Mouse (Mus musculus) gastrocnemius, postnatal 4 days (tissue): ENCODE data around the gene Clcf1. TPM values are rescaled to one million over a fixed set of nuclear protein-coding genes. Genes with fewer than 3 reads are reported as not detected.
"Not testable (repeated sequence)": the region's sequence is repeated elsewhere in the genome, so short reads cannot be mapped to it uniquely, and the experiment has no call there.

ENCODE experiments used
- DNase-seq, 2 experiments: peaks; one replicate each; pipeline ENCODE4 v3.0.0; 2021 to 2022; ENCODE audit warnings: low spot score in 2 of 2, mixed read lengths in 2 of 2
- microRNA-seq: library from miRNA; unstranded; fragments of <30 nt; microRNA quantifications from one replicate; pipeline ENCODE4 v1.2.0, GENCODE M21; 2021
- total RNA-seq, 2 experiments: library from RNA; stranded (reverse); gene quantifications; 2 replicates each; pipeline ENCODE4 v1.2.3; 2021

Gene Clcf1
- total RNA-seq, 2 experiments from 2014 or later: 1.6 to 2.7 TPM

DNA sequence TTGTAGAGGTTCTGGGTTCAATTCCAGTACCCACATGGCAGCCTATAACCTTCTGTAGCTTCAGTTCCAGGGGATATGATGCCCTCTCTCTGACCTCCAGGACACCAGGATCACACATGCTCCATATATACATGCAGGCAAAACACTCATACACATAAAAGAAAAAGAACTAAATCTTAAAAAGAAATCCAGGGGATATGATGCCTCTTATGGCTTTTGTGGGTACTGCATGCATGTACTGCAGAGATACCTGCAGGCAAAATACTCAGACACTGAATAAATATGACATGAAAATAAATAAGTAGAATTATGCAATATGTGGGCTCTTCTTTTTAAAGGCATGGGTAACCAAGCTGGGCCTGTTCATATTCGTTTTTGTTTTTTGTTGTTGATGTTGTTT, 33.0 kb downstream of the Clcf1 start:
- no peak for DNase-seq

DNA sequence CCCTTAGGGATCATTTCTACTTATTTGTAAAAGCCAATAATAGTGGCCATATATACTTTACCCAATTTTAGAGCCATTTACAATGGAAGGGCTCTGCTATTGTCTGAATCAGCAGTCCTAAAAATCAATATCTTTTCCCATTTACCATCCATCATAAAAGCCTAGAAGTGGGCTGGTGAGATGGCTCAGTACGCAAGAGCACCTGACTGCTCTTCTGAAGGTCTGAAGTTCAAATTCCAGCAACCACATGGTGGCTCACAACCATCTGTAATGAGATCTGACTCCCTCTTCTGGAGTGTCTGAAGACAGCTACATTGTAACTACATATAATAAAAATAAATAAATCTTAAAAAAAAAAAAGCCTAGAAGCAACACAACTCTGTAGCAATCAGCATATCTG, 34.6 kb downstream of the Clcf1 start:
- not testable (repeated sequence) for DNase-seq

DNA sequence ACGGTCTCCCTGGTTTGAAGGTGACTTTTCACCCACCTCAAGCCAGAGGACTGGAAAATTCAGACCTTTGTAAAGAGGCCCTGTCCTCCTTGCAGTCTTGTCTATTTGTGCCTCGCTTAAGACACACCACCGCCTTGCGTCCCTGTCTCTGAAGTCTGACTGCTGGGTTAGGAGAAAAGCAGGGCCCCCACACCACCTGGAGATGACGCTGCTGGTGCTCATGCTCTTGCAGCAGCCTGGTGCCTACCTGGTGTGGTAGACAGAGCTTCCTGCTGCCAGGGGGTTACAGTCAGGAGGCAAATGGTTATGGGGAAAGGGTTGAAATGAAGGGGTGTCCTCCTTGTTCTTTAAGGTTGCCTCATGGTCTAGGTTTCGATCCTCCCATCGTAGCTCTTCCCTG, 40.2 kb downstream of the Clcf1 start:
- DNase-seq: no peak

DNA sequence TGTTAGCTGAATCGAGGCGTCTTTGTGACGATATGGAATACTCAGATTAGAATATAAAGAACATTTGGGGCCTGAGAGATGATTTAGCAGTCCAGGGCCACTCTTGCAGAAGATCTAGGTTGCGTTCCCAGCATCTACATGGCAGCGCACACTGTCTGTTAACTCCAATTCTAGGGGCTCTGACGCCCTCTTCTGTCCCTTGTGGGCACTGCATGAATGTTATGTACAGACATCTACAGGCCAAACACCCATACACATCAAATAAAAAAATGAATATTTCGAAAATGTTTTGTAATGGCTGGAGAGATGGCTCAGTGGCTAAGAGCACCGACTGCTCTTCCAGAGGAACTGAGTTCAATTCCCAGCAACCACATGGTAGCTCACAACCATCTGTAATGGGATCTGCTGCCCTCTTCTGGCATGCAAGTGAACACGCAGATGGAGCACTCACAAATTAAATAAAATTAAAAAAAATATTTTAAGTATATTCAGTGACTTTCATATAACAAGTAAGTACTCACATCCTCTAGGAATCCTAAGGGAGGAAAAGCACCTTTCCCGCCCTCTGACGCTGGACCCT, 41.6 kb downstream of the Clcf1 start:
- DNase-seq: no peak

DNA sequence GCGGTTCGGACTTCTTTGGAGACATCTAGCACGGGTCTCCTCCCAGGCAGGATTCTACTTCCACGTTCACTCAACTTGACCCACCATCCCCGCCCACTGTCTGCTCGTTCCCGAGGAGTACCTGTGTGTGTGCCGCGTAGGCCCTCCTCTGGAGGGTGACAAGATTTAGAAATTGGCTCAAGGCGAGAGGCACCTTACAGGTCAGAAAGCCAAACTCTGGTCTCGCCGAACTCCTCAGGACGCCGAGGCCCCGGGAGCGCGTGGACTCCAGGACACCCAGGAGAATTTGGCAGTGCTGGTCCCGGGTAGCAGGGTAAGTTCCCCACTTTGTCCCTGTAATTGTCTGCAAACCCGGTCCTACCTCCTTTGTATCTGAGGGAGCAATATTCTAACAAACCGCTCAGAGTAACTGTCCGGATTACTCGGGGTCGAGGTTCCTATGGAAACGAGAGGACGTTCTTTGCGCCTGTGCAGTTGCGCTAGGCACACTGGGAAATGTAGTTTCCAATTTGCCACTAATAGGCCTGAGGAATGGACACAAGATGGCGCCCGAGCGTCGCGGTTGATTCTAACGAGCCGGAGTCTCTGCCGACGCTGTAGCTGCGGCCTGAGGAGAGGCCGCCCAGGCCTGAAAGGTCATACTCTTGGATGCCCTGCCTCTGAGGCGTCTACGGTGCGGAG, 43.3 kb downstream of the Clcf1 start:
- DNase-seq: peak; percentile 81 to 92

DNA sequence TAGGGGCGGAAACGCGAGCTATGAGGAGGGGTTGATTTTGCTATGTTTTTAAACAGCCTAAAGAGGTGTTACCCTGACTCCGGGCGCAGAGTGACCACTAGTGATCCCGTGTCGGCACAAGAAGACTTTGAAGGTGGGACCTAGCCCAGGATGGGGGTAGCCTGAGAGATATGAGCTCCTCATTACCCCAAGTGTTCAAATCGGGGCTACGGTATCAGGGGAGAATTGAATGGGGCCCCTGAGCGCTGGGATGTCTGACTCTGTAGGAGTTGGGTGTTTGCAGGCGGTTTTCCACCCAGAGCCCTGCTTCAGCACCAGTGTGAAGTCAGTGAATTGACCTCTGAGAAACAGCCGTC, 43.8 kb downstream of the Clcf1 start:
- DNase-seq: no peak

DNA sequence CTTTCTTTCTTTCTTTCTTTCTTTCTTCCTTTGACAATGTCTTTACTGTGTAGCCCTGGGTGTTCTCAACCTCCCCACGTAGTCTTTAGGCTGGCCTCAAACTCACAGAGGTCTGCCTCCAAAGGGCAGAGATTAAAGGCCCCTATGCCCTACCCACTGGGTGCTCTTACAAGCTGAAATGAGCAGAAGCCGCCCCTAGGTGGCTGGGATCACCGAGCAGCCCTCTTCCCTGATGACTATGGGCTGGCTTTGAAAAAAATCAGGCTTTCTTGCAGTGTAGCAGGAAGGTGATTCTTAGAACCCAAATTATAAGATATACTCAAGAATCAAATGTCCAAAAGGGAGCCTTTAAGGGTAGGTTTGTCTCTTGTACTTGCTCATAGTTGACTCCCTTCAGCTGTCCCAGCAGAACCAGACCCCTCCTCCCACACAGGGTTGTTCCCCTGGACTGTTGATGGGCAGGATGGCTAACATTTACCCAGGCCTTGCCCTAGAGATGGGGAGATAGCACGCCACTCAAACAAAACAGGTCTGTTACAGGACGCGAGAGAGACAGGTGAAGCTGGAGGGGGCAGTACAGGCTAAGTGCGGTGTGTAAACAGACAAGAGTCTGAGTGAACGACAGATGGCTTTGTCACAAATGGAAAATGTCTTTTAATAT, 47.1 kb downstream of the Clcf1 start:
- DNase-seq: no peak

DNA sequence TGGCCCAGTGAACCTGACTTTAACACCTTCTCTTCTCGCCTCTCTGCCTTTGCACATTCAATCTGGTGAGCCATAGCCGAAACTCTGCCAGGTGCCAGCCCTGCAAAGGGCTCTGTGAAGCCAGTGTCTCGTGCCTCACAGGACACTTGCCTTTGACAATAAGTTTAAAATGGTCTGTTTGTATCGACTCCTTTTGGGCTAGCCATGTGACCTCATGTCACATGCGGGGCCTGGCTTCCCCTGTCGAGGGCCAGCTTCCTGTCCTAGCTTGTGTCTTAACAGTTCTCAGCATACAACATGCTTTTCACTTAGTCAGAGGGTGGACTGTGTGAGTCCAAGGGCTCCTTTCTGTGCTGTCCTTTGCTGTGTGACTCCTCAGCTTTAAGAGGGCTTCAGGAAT, 48.7 kb downstream of the Clcf1 start:
- DNase-seq: no peak

DNA sequence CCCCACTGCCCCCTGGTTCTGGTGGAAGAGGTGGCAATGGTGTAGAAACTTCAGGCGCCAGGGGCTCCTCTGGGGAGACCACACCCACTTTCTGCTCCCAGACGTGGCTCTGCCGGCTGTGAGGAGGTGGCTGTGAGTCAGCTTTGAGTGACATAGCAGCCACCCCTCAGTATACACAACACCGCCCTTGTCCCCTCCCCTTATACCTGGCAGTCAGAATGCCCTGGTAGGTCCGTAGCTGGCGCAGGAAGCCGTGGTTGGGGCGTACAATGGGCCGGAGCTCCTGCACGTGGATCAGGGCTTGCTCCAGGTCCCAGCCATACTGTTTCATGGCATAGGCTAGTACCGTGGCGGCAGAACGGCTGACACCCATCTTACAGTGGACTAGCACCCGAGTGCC, 49.7 kb downstream of the Clcf1 start:
- no peak for DNase-seq

DNA sequence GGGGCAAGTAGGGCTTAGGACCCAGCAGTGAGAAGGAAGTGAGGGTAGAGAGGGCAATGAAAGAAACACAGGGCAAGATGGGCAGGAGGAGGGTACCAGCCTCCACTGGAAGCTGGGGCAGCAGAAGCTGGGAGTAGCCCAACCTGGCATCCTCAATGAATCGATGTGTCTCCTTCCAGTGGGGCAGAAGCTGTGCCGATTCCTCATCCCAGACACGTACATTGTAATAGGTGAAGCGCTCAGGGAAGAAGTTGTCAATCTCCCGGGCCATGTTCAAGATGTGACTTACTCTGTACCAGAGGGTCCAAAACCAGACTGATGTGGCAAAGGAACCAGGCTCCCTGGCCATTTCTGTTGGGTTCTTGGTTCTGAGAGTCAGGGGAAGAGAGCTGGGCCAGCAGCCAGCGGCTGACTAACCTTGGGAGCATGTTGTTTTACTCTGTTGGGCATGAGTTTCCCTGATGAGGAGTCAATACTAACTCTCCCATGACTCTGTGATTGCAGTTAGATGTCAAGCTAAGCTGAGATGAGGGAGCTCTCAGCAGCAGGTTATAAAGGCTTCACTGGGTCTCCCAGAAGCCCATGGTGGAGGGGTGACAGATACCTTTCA, 50.2 kb downstream of the Clcf1 start:
- no peak for DNase-seq

DNA sequence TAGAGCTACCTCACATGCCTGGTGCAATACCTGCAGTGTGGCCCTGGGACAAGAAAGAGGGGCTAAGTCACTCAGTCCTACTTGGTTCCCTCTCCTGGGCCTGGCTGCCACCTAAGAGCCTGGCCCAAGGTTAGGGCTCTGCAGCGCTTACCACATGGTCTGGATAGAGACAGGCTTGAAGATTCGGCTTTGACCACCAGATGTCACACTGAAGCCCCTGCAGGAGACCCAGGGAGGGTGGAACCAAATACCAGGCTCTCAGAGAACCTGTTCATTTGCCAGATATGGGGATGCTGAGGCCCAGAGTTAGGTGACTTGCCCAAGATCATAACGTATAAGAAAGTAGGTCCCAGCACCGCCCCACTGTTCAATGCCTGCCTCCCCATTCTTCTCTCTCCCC, 51.9 kb downstream of the Clcf1 start:
- DNase-seq: no peak

DNA sequence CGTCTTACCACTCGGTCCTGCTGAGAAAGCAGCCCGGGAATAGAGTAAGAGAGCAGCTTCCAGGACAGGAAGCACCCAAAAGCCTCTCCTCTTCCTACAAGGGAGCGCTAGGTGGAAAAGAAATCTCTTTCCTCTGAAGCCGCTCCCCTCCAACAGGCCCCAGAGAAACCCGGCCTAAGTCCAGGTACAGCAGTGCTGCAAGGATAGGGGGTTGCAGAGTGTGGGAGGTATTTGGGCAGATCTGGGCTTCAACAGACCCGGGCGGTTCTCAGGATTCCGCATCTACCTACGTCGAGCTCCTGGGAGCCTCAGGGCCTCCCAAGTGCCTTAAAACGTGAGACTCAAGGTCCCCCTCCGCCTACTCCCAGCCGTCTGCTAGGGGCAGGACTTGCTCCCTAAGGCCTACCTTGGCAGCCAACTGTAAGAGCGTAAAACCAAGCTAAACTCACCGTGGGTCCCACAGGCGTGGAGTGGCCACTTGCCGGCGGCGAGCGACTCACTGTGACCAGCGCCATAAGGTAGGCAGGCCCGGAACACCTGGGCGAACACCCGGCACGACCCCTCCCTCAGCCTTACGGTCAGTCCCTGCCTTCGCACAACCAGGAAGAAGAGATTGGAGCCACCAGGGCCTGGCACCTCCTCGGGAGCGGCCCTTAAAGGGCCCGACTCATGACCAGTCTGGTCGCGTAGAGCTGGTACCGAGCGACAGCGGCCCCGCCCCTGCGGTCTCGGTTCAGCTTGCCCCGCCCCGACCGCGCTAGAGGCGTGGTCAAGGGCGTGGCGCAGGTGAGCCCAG, 54.7 kb downstream of the Clcf1 start, which contains the start of gene Ssh3:
Ssh3 (minus strand) TSS at position 615 of the 796 bp plus-strand sequence.
- peak in 1 of 2 experiments; percentile 40 for DNase-seq

DNA sequence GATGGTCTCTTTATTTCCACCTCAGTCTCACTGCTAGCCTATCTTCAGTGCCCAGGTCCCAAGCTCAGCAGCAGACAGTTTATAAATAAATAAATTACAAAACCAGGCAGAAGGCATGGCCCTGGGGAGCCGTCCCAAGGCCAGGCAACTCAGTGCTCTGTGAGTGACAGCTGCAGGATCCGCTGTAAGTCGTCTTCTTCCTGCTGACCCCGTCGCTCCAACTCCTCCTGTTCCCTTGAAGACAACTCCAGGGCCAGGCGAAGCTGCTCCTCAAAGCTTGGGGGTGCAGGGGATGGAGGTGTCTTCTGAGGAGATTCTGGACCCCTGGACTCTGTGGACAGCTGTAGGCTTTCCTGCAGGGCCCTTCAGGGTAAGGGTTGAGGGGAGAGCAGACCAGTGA, 56.1 kb downstream of the Clcf1 start:
- DNase-seq: no peak

DNA sequence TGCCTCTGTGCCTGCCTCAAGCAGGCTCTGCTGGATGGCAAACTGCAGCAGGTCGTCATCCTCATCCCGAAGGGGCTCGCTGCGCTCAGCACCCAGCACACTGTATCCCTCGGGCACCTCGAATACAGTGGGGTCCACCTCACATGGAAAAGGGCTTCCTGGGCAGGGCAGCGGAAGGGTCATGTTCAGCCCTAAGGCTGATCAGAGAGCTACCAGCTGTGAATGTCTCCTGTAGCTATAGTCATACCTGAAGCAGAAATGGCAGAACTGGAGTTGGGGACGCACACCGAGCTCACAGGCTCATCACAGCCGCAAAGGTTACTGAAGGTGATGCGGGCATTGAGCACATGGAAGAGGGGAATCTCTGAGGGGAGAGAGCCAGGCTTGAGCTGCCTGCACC, 56.9 kb downstream of the Clcf1 start:
- DNase-seq: no peak

Small RNA genes within 50 kb of the gene (microRNA-seq; reads per million reads assigned to microRNA genes)
- gene Gm26115: not detected
- gene Mir6985: not detected

Other genes starting within 250 kb of the Clcf1 start
- gene Aldh3b2, start 241.9 kb upstream of the Clcf1 start, total RNA-seq: 1 to 10 TPM in 1 of 2 experiments, under 1 TPM in 1; 0.88 to 1.7 TPM
- 1 to 10 TPM; 7.0 to 7.6 TPM for gene Acy3, start 227.7 kb upstream of the Clcf1 start, total RNA-seq
- gene Tbx10, start 221.5 kb upstream of the Clcf1 start, total RNA-seq: not detected
- 10 to 100 TPM; 18.5 to 19.0 TPM for gene Nudt8, start 213.7 kb upstream of the Clcf1 start, total RNA-seq
- under 1 TPM; 0.49 to 0.74 TPM for gene Gm49405, start 213.6 kb upstream of the Clcf1 start, total RNA-seq
- gene Doc2g, start 210.9 kb upstream of the Clcf1 start, total RNA-seq: 1 to 10 TPM; 1.1 to 2.4 TPM
- 100 to 1,000 TPM; 314 to 350 TPM for gene Ndufv1, start 201.4 kb upstream of the Clcf1 start, total RNA-seq
- 100 to 1,000 TPM; 205 to 221 TPM for gene Gstp1, start 176.3 kb upstream of the Clcf1 start, total RNA-seq
- gene Gstp2, start 168.2 kb upstream of the Clcf1 start, total RNA-seq: 10 to 100 TPM; 40.2 to 49.5 TPM
- gene Gstp3, start 154.7 kb upstream of the Clcf1 start, total RNA-seq: 1 to 10 TPM in 1 of 2 experiments, not detected in 1; 1.1 TPM
- not detected for gene Cabp2, start 132.7 kb upstream of the Clcf1 start, total RNA-seq
- gene Cdk2ap2, start 117.1 kb upstream of the Clcf1 start, total RNA-seq: 10 to 100 TPM; 22.9 to 23.9 TPM
- gene Pitpnm1, start 114.2 kb upstream of the Clcf1 start, total RNA-seq: 1 to 10 TPM; 6.1 to 7.3 TPM
- 10 to 100 TPM; 49.9 to 61.1 TPM for gene Aip, start 88.4 kb upstream of the Clcf1 start, total RNA-seq
- not detected for gene Gpr152, start 74.5 kb upstream of the Clcf1 start, total RNA-seq
- gene Cabp4, start 70.2 kb upstream of the Clcf1 start, total RNA-seq: not detected
- gene Coro1b, start 65.6 kb upstream of the Clcf1 start, total RNA-seq: 10 to 100 TPM; 73.6 to 74.5 TPM
- gene Ptprcap, start 60.6 kb upstream of the Clcf1 start, total RNA-seq: 1 to 10 TPM; 1.9 to 2.2 TPM
- 10 to 100 TPM; 34.7 to 38.0 TPM for gene Rps6kb2, start 50.9 kb upstream of the Clcf1 start, total RNA-seq
- 10 to 100 TPM; 65.5 to 69.4 TPM for gene Carns1, start 38.8 kb upstream of the Clcf1 start, total RNA-seq
- gene Tbc1d10c, start 23.0 kb upstream of the Clcf1 start, total RNA-seq: 1 to 10 TPM; 5.1 to 5.2 TPM
- gene Ppp1ca, start 22.2 kb upstream of the Clcf1 start, total RNA-seq: 100 to 1,000 TPM; 432 to 472 TPM
- 1 to 10 TPM; 7.3 to 8.3 TPM for gene Rad9a, start 12.6 kb upstream of the Clcf1 start, total RNA-seq
- gene AC109138.7, start 119 bp downstream of the Clcf1 start, total RNA-seq: not detected
- gene Pold4, start 17.7 kb downstream of the Clcf1 start, total RNA-seq: 10 to 100 TPM; 31.4 to 34.3 TPM
- gene Ssh3, start 54.9 kb downstream of the Clcf1 start, total RNA-seq: 1 to 10 TPM; 4.4 to 5.2 TPM
- gene Ankrd13d, start 68.9 kb downstream of the Clcf1 start, total RNA-seq: 1 to 10 TPM; 2.2 to 2.6 TPM
- gene Grk2, start 92.0 kb downstream of the Clcf1 start, total RNA-seq: 10 to 100 TPM; 42.9 to 43.8 TPM
- gene Kdm2a, start 184.0 kb downstream of the Clcf1 start, total RNA-seq: 10 to 100 TPM; 50.9 to 66.8 TPM
- gene Rhod, start 225.2 kb downstream of the Clcf1 start, total RNA-seq: 1 to 10 TPM; 4.4 to 5.2 TPM